Mouse (Mus musculus): ENCODE measurements at regions not wholly inside any gene's neighbourhood (a gene's known extent, or its start where the extent isn't known, plus 50 kb on each side); places are given as distances from the start of the nearest gene placed in this dataset.
A peak's percentile ranks its signal among the peaks of the same experiment; 100 is the strongest.

DNA sequence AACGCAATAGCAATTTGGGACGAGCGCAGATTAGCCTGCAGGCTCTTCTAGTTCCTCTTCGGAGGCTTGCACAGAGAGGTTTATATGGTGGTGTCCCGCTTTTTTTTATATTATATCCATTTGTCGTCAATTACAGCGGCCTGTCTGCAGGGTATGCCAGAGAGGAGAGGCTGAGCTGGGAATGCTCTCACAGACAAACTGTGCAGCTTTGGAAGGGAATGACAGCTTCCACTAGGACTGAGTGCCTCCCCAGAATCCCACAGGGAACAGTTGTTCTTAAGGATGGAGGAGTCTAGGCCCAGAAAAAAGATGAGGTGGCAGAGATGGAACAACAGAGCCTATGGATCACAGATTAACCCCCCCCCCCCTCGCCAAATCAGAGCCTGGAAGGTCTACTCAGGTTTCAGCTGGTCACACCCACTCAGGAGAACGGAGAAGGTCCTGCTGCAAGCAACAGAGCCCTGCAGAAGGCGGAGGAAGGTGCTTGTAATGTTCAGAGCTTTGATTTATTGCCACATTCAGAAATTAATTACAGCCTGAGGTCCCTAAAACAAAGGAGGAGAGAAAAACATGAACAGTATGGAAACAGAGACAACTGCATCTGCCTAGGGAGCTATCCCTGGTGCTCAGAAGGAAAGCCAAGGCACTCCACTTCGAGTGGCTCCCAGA, 275.7 kb downstream of the Ajap1 start:
- TF ChIP-seq CTCF (conservative IDR thresholded peaks at IDR 0.05; ENCODE audit: low read length) (no peak), POU5F1 (IDR thresholded peaks at IDR 0.05; ENCODE audit: borderline replicate concordance, low read length) (no peak), NANOG (IDR thresholded peaks at IDR 0.05; ENCODE audit: borderline replicate concordance, low read length) (no peak)
- Histone ChIP-seq H3K36me3 (ENCODE audit: insufficient read depth, low read length) (no peaks in the 10 kb centered on the region), H3K4me3 (replicated peaks; ENCODE audit: low read length) (no peak overlapping the region), H3K4me1 (replicated peaks; ENCODE audit: low read depth, low read length) (peaks cover 31% of the 10 kb centered on the region), H3K9me3 (ENCODE audit: low read length) (no peaks in the 10 kb centered on the region), H3K27me3 (ENCODE audit: insufficient read depth, low read length) (peaks cover 13% of the 10 kb centered on the region)

DNA sequence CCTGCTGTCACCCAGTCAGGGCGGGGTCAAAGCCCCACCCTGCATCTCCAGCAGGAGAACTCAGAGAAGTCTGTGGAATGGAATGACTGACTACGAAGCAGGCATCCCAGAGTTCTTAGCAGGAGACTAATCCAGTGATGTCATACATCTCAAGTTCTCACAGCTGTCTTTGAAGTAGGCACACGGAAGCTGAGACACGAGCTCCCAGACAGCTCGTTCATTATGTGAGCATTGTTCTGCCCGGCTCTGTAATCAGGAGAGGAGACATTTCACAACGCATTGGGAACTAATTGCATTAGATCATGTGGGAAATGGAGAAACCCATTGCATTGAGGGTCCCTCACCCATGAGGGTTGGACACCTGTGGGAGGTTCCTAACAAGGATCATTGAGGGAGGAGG, 277.8 kb downstream of the Ajap1 start:
- Histone ChIP-seq H3K9me3 (ENCODE audit: low read length) (no peaks in the 10 kb centered on the region), H3K4me3 (replicated peaks; ENCODE audit: low read length) (no peak overlapping the region), H3K27me3 (ENCODE audit: insufficient read depth, low read length) (peaks cover 14% of the 10 kb centered on the region), H3K36me3 (ENCODE audit: insufficient read depth, low read length) (no peaks in the 10 kb centered on the region), H3K4me1 (replicated peaks; ENCODE audit: low read depth, low read length) (peaks cover 17% of the 10 kb centered on the region; the same call in 1 of the 2 replicates)
- no peak for TF ChIP-seq NANOG (IDR thresholded peaks at IDR 0.05; ENCODE audit: borderline replicate concordance, low read length)
- TF ChIP-seq CTCF (conservative IDR thresholded peaks at IDR 0.05; ENCODE audit: low read length), result no peak
- TF ChIP-seq POU5F1 (IDR thresholded peaks at IDR 0.05; ENCODE audit: borderline replicate concordance, low read length), result no peak

DNA sequence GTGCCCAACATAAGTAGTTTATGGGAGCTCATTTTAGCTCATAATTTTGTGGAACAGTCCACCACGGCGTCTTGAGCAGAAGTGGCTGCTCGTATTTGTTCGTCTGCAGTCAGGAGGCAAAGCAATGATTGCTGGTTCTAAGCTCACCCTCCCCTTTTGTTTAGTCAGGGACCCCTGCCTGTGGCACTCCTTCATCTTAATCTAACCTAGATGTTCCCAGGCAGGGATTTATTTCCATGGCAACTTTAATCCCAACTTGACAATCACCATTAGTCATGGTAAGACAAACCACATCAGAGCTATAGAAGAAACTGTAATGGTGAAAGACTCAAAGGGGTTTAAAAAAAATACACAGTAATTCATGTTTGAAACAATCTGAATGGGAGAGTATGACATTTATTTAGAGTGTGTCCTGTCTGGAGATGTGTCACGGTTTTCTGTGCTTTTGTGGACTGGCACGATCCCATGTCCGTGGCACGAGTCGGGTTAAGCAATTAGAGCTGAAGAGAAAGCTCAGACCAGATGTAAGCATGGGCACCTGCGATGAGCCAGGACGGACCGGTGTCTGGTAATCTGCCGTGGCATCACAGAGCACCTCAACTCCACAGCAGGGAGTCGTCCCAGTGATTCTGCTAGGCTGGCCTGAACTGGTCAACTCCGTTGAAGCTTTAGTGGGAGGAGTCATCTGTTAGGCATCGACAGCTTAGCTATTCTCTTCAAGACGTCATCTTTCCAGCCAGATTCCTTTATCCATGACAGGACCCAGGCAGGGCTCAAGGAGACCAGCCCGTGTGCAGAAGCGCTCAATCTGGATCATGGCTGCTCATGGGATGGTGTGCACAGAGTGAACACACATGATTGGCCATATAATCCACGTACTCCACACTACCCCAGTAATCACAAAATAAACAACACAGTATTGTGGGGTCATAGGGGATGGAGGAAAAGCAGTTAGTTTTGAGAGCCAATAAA, 281.5 kb downstream of the Ajap1 start:
- Histone ChIP-seq H3K27me3 (ENCODE audit: insufficient read depth, low read length) (peaks cover 14% of the 10 kb centered on the region), H3K4me1 (replicated peaks; ENCODE audit: low read depth, low read length) (peaks cover 5% of the 10 kb centered on the region; the same call in 1 of the 2 replicates), H3K36me3 (ENCODE audit: insufficient read depth, low read length) (no peaks in the 10 kb centered on the region), H3K4me3 (replicated peaks; ENCODE audit: low read length) (no peak overlapping the region), H3K9me3 (ENCODE audit: low read length) (0 out of 2 replicates have a peak, but pooled peaks cover 3% of the 10 kb centered on the region)
- TF ChIP-seq NANOG (IDR thresholded peaks at IDR 0.05; ENCODE audit: borderline replicate concordance, low read length) (no peak), POU5F1 (IDR thresholded peaks at IDR 0.05; ENCODE audit: borderline replicate concordance, low read length) (no peak)

DNA sequence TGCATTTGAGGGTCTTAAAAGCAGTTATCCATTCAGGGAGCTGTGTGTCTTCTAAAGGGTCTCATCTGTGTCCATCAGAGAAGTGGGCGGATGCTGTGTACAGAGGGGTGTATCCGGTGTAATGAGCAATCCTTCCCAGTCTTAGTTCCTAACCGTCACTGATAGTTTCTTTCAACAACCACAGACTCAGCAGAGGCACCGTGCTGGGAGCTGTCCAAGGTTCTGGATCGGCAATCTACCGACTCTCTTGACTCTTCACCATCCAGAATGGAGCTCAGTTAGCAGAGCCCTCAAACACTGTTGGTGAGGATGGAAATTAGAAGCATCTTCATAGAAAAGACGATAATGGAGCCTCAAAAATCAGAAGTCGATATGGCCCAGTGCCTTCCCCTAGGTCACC, 293.1 kb downstream of the Ajap1 start:
- H3K9me3 ChIP-seq (ENCODE audit: low read length), result no peaks in the 10 kb centered on the region
- H3K4me3 ChIP-seq (replicated peaks; ENCODE audit: low read length), result no peak overlapping the region
- no peaks in the 10 kb centered on the region for H3K36me3 ChIP-seq (ENCODE audit: insufficient read depth, low read length)
- no peak for TF ChIP-seq POU5F1 (IDR thresholded peaks at IDR 0.05; ENCODE audit: borderline replicate concordance, low read length)
- no peak for TF ChIP-seq NANOG (IDR thresholded peaks at IDR 0.05; ENCODE audit: borderline replicate concordance, low read length)
- no peak for TF ChIP-seq CTCF (conservative IDR thresholded peaks at IDR 0.05; ENCODE audit: low read length)
- peaks cover 32% of the 10 kb centered on the region for H3K4me1 ChIP-seq (replicated peaks; ENCODE audit: low read depth, low read length)
- peaks cover 18% of the 10 kb centered on the region for H3K27me3 ChIP-seq (ENCODE audit: insufficient read depth, low read length)

DNA sequence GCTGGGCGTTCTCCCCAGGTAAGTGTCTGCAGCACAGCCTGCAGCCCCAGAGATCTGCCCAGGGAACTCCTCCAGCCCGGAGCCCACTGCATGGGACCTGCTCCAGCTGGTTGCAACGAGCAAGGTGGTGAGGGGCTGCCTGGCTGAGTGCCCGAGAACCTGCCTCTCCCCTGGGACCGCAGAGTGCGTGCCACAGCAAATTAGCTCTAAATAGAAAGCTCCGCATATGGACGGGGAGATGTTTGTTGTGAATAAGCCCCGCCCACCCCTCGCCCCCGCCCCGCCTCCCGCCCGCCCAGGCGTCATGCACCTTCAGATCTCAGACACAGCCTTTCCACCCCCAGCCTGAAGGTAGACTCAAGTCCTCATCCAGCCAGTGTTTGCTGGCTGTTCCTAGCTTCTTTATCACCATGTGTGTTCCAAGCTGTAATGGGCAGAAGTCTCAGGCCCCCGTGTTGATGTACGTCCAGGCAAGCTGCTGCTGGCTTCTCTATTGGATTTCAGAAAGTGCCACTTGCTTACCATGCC, 294.0 kb downstream of the Ajap1 start:
- H3K36me3 ChIP-seq (ENCODE audit: insufficient read depth, low read length), result no peaks in the 10 kb centered on the region
- TF ChIP-seq POU5F1 (IDR thresholded peaks at IDR 0.05; ENCODE audit: borderline replicate concordance, low read length) (no peak), CTCF (conservative IDR thresholded peaks at IDR 0.05; ENCODE audit: low read length) (no peak), NANOG (IDR thresholded peaks at IDR 0.05; ENCODE audit: borderline replicate concordance, low read length) (no peak)
- H3K4me3 ChIP-seq (replicated peaks; ENCODE audit: low read length), result peak overlapping the region; percentile 70
- no peaks in the 10 kb centered on the region for H3K9me3 ChIP-seq (ENCODE audit: low read length)
- H3K27me3 ChIP-seq (ENCODE audit: insufficient read depth, low read length), result peaks cover 21% of the 10 kb centered on the region
- peaks cover 32% of the 10 kb centered on the region for H3K4me1 ChIP-seq (replicated peaks; ENCODE audit: low read depth, low read length)

DNA sequence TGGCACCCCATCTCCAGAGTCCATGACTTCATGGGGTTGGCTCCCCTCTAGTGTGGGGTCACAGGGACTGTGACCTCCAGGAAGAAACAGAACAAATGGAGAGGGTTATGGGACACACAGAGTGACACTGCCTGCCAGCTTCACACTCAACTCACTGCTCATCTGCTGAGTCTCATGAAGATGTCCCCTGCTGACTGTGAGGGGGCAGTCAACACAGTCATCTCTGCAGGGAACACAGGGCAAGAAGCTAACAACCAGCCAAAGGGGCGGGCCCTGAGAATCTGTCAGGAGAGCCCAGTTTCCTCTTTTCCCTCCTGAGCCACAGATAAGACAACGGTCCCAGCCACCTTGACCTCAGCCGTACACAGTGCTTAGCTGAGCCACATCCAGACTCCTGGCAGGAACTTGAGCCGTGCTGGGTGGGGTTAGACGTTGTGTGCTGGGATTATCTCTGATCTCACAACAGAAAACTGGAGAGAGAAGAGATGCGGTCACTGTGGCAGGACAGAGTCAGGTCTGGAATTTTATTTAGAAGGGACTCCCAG, 294.6 kb downstream of the Ajap1 start:
- H3K36me3 ChIP-seq (ENCODE audit: insufficient read depth, low read length), result no peaks in the 10 kb centered on the region
- TF ChIP-seq CTCF (conservative IDR thresholded peaks at IDR 0.05; ENCODE audit: low read length), result no peak
- no peak for TF ChIP-seq NANOG (IDR thresholded peaks at IDR 0.05; ENCODE audit: borderline replicate concordance, low read length)
- no peak for TF ChIP-seq POU5F1 (IDR thresholded peaks at IDR 0.05; ENCODE audit: borderline replicate concordance, low read length)
- no peaks in the 10 kb centered on the region for H3K9me3 ChIP-seq (ENCODE audit: low read length)
- H3K4me1 ChIP-seq (replicated peaks; ENCODE audit: low read depth, low read length), result peaks cover 32% of the 10 kb centered on the region
- H3K27me3 ChIP-seq (ENCODE audit: insufficient read depth, low read length), result peaks cover 26% of the 10 kb centered on the region
- H3K4me3 ChIP-seq (replicated peaks; ENCODE audit: low read length), result peak overlapping the region; percentile 70

DNA sequence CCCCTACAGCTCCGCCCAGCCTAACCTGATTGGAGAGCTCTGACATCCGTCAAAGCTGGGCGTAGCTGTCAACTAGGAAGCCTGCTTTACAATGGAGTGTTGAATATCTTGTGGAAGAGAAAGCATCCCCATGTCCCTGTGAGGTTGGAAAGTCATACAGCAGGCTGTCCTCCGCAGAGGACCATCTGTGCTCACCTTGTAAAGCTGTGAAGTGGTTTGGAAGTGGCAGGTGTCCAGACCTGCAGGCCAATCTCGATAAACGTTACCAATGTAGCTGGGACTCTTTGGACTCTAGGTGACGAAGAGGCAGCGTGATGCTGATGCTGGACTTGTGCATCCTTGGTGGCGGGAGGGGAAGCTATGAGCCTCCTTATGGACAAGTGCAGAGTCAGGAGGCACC, 305.1 kb downstream of the Ajap1 start:
- Histone ChIP-seq H3K4me1 (replicated peaks; ENCODE audit: low read depth, low read length) (peaks cover 18% of the 10 kb centered on the region), H3K9me3 (ENCODE audit: low read length) (no peaks in the 10 kb centered on the region), H3K4me3 (replicated peaks; ENCODE audit: low read length) (no peak overlapping the region), H3K27me3 (ENCODE audit: insufficient read depth, low read length) (peaks cover 16% of the 10 kb centered on the region), H3K36me3 (ENCODE audit: insufficient read depth, low read length) (no peaks in the 10 kb centered on the region)
- TF ChIP-seq CTCF (conservative IDR thresholded peaks at IDR 0.05; ENCODE audit: low read length), result no peak

DNA sequence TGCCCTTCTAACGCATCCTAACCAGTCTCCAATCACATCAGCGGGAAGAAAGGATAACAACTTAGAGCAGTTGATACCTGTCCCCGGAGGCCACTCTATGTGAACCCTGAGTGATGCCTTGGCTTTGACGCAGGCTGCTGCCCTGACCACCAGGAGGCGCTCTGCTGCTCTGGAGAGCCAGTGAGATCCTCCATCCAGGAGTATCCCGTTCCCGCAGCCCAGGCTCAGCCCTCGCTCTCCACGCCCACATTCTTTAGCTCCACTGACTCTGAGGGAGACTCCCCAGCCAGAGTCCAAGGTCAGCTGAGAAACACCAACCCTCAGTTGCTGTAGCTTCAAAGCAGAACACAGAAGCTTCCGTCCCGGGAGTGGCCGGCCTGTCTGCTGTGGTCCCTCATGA, 307.0 kb downstream of the Ajap1 start:
- H3K4me3 ChIP-seq (replicated peaks; ENCODE audit: low read length), result no peak overlapping the region
- no peaks in the 10 kb centered on the region for H3K9me3 ChIP-seq (ENCODE audit: low read length)
- no peaks in the 10 kb centered on the region for H3K36me3 ChIP-seq (ENCODE audit: insufficient read depth, low read length)
- peaks cover 18% of the 10 kb centered on the region for H3K4me1 ChIP-seq (replicated peaks; ENCODE audit: low read depth, low read length)
- H3K27me3 ChIP-seq (ENCODE audit: insufficient read depth, low read length), result peaks cover 5% of the 10 kb centered on the region
- TF ChIP-seq CTCF (conservative IDR thresholded peaks at IDR 0.05; ENCODE audit: low read length), result peak; percentile 93
- TF ChIP-seq POU5F1 (IDR thresholded peaks at IDR 0.05; ENCODE audit: borderline replicate concordance, low read length), result no peak
